Mouse (Mus musculus): ENCODE data around the gene Bhlhe23. TPM values are rescaled to one million over a fixed set of nuclear protein-coding genes. Genes with fewer than 3 reads are reported as not detected.

Bhlhe23 gene
- total RNA-seq, 2 experiments from 2014 or later, result not detected

GRCm38 (mm10) chr2:180775223-180775622 is 1.5 kb downstream of the Bhlhe23 start:
- no peak for DNase-seq

GRCm38 (mm10) chr2:180765713-180766112 is 11.0 kb downstream of the Bhlhe23 start:
- DNase-seq, result no peak

- no peak for DNase-seq
Measured at GRCm38 (mm10) chr2:180764986-180765385, 11.7 kb downstream of the Bhlhe23 start.

GRCm38 (mm10) chr2:180758513-180759263 is 18.0 kb downstream of the Bhlhe23 start:
- no peak for DNase-seq

- DNase-seq, result no peak
Measured at GRCm38 (mm10) chr2:180756786-180757185, 19.9 kb downstream of the Bhlhe23 start.

GRCm38 (mm10) chr2:180755896-180756295 is 20.8 kb downstream of the Bhlhe23 start:
- DNase-seq, result no peak

DNA sequence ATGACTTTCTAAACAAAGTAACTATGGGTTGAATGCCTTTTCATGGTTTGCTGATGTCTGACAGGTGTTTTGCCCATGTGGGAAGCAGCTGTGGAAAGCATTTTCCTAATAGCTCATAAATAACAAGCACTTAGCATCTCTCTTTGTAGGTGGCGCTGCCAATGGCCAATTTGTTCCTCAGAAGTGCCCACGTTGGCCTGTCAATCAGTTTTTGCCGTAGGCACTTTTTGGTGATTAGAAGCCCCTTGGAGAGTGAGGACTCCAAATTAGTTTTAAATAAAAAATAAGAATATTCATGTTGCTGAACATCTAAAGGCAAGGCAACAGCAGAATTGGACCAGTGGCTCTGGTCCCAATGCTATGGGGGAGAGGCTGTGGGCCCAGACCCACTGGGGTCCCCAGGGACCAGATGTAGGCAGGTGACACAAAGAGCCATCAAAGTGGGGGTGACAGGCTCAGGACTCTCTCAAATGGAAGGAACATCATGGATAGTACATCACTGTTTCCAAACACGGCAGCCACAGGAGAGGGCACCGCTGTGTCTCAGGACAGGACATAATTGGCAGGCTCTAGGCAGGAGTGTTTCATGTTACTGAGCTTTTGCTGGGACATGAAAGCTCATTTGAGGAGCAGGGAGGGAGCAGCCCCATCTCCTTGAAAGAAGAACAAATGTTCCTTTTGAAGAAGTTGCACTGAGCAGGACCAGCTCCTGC is 21.6 kb downstream of the Bhlhe23 start:
- no peak for DNase-seq

DNA sequence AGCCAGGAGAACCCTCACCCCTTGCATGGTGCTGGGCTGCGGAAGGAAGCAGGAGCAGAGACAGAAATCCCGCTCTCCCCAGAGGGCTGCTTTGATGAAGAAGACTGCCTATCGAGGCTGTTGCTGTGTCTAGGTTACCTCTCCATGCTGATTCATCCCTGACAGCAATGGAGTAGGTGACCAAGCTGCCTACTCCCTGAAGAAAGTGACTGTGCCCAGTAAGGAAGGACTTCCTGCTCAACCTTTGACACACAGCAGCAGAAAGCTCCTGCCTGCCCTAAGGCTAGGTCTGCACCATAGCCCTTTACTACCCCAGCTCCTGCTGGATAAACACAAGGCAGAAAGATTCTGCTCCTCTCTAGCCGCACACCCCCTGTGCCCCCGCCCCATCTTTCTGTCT is 27.8 kb downstream of the Bhlhe23 start:
- DNase-seq, result no peak

- DNase-seq, result no peak
Measured at GRCm38 (mm10) chr2:180746569-180747192, 30.0 kb downstream of the Bhlhe23 start.

GRCm38 (mm10) chr2:180745248-180745927 is 31.3 kb downstream of the Bhlhe23 start:
- peak; percentile 61 for DNase-seq

- DNase-seq, result no peak
Measured at GRCm38 (mm10) chr2:180743321-180743720, 33.4 kb downstream of the Bhlhe23 start.

- DNase-seq, result no peak
Measured at GRCm38 (mm10) chr2:180742820-180743219, 33.9 kb downstream of the Bhlhe23 start.

GRCm38 (mm10) chr2:180741421-180741820 is 35.3 kb downstream of the Bhlhe23 start:
- DNase-seq, result no peak

DNA sequence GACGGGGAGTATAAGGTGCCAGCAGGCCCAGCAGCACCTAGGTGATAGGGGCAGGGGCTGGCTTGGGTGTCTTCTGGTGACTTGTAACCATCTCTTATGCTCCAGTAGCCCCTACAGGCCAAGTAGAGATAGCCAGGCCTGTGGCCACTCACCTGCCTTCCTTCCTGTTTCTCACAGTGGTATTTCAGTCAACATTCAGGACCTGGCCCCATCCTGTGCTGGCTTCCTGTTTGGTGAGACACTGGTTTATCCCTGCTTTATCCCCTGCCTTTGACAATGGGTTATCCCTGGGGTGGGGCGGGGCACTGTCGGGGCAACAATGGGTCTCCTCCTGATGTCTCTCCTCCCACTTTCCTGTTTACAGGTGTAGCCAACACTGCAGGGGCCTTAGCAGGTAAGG is 36.4 kb downstream of the Bhlhe23 start:
- no peak for DNase-seq

DNA sequence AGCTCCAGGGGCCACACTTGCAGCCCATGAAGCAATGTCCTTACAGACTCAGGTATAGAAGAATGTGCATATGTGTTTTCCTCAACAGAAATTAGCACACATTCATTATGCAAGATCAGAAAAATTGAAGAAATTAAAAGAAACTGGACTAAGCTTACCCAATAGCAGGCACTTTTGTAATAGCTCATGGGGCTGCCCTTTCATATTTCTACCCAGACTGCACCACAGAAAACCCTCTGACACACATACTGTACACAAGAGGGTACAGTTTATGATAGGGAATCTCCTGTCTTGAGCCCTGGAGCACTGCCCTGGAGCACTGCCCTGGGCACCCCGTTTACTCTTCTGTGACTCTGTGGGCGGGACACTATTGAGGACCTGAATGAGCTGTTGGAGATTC is 38.7 kb downstream of the Bhlhe23 start:
- DNase-seq, result no peak

DNA sequence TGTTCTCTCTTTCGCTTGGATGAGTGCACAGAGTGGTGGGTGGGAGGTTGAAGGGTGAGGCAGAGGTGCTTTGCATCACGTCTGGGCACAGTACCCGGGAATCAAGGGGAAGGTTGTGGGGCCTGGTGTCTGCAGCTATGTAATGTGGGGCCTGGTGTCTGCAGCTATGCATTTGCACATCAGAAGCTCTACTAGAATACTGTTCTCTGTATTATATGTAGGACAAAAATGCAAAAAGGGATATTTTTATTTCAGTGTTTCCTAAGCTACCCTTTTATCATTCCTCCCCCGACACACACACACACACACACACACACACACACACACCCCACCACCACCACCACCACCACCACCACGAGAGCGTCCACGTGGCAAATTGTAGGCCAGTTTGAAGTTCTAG is 41.5 kb downstream of the Bhlhe23 start:
- DNase-seq, result no peak

- DNase-seq, result no peak
Measured at GRCm38 (mm10) chr2:180731984-180732383, 44.7 kb downstream of the Bhlhe23 start.

DNA sequence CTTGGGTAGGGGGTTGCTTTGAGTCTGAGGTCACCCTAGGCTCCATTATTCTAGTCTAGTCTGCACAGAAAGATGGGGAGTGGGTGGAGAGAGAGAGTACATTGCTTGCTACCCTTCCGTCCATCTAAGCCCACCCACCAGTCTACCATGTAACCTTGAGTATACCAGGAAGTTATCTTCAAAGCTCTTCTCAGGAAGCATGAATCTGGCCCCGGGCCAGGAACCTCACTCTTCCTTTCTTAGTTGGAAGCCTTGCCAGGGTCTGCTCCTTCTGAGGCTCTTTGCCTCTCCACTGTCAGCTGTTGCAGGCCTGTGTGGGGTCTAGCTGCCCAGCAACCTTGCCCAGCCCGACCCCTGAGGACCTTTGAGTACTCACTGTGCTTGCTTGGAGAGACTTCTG is 45.7 kb downstream of the Bhlhe23 start:
- no peak for DNase-seq

- DNase-seq, result no peak
Measured at GRCm38 (mm10) chr2:180727613-180728021, 49.1 kb downstream of the Bhlhe23 start.

DNA sequence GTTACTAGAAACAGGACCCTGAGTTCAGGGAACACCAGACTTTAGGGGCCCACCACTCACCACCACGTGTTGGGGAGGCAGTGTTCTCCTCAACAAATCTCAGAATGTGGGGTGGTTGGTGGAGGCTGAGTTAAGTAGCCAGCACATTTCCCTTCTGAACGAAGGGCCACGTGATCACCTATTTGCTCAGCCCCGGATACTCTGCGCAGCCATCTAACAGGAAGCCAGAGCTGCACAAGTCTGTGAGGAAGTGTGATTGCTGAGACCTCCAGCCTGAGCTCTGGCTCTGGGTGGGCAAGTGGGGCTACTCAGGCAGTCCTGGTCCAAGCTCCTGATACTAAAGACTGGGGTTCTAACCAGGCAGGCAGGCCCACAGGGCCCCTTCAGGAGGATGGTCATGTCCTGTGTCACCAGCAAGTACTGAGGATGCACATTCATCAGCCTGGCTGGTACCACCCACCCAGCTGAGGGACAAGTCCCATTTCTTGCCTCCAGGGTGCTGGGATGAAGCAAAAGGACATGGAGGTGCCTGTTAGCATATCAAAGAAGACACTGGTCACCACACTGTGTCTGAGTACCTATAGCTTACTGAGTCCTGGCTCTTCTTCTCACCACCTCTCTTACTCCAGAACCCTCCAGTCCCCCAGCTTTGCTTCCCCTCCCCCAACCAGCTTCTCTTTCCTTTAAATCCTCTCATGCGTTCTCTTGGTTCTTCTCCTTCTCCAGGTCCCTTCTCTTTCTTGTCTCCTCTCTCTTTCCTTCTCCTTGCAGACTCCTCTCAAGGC is 49.9 kb downstream of the Bhlhe23 start:
- no peak for DNase-seq

DNA sequence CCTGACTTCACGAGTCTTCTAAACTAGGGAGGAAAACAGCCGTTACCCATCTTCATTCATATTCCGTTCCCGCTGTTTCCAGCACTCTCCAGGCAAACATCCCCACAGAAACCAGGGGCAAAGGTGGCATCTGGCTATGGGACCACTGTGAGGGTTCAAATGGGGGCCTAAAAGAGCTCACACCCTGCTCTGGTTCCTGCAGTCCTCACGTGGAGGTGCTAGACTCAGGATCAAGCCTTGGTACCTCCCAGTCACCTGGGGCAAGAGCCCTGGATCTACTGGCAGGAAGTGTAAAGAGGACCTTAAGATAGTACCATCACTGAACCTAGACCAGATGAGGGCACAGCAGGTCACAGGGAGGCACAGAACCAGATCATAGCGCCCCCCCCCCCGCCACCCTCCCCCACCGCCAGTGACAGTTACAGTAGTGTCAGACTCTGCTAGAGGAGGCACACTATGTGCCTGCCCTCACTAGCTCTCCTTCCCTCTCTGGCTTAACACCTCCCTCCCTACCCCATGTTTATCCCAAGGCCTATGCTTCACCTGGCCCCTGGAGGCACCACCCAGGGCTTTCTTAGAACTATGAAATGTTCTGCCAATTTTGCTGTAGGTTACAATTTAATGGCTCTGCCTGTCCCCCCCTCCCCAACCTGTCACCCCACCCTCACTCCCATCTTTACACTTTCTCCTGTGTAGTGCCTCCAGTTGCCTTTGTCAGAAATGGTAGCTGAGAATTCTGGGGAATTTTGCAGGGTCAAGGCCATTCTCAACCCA is 50.7 kb downstream of the Bhlhe23 start:
- DNase-seq, result no peak
